Mouse (Mus musculus): ENCODE data around the gene Cacna2d3.

Gene Cacna2d3

GRCm38 (mm10) chr14:28923180-28923961 lies 798.3 kb downstream of the Cacna2d3 start:
- no peak for DNase-seq (ENCODE audit: low spot score)

- DNase-seq (ENCODE audit: low spot score) = no peak
Observed at GRCm38 (mm10) chr14:28918871-28919270, 802.8 kb downstream of the Cacna2d3 start.

- no peak for DNase-seq (ENCODE audit: low spot score)
Observed at GRCm38 (mm10) chr14:28915004-28915403, 806.7 kb downstream of the Cacna2d3 start.

DNA sequence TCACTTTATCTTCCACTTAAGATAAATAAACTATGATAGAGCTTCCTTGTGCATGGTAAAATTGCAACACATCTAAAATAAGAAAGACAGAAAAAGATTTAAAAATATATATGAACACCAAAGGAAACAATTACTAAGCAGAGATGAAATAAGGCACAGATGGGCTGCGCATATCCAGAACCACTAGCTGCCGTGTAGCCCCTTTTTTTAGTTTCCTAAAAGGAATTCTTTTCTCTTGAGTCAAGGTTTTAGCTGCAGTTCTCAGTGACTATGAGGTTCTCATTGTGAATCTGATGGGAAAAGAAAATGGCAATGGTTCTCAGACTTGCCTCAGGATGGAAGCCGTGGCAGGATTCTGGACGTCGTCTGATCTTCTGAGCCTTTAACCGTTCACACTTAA lies 814.0 kb downstream of the Cacna2d3 start:
- DNase-seq (ENCODE audit: low spot score) = no peak

GRCm38 (mm10) chr14:28892530-28892929 lies 829.1 kb downstream of the Cacna2d3 start:
- no peak for DNase-seq (ENCODE audit: low spot score)

- DNase-seq (ENCODE audit: low spot score) = no peak
Observed at GRCm38 (mm10) chr14:28887373-28887772, 834.3 kb downstream of the Cacna2d3 start.

GRCm38 (mm10) chr14:28886661-28887060 lies 835.0 kb downstream of the Cacna2d3 start:
- DNase-seq (ENCODE audit: low spot score) = no peak

GRCm38 (mm10) chr14:28870983-28871382 lies 850.7 kb downstream of the Cacna2d3 start:
- DNase-seq (ENCODE audit: low spot score) = no peak

GRCm38 (mm10) chr14:28870382-28870781 lies 851.3 kb downstream of the Cacna2d3 start:
- DNase-seq (ENCODE audit: low spot score) = no peak

DNA sequence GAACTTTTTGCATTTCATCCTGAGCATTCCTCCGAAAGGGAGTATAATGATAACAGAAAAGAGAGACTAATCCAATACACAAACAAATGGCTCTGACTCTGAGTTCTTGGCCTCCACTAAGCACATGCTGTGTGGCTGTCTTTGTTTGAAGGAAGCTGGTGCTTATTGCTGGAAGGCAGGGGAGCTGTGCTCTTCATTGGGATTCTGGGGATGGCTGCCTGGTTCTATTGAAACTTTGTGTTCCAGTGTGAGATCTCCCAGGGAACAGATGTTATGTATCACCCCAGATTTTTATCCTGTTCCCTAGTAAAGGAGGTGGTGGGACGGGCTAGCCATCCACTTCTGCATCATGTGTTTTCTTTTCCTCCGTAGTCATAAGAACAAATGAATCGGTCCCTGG lies 856.7 kb downstream of the Cacna2d3 start:
- no peak for DNase-seq (ENCODE audit: low spot score)

- no peak for DNase-seq (ENCODE audit: low spot score)
Observed at GRCm38 (mm10) chr14:28861142-28861541, 860.5 kb downstream of the Cacna2d3 start.
